Mouse (Mus musculus) liver, adult 2 months (tissue): ENCODE measurements around the gene Gpc3.

Source experiments
- CTCF ChIP-seq: fragments of 200-500 bp; IDR thresholded peaks from 2 replicates; pipeline ENCODE4 v1.5.1; 2011; ENCODE audit warnings: low read depth, low read length, control low read depth
- POLR2A ChIP-seq: fragments of 200-500 bp; IDR thresholded peaks from 2 replicates; pipeline ENCODE4 v1.6.1; 2011; ENCODE audit warnings: low read length, control low read depth; ENCODE audit not compliant: insufficient read depth; ENCODE audit errors: extremely low read depth

- TF ChIP-seq CTCF (no peak), POLR2A (no peak)
Observed at GRCm38 (mm10) chrX:52617813-52618212, 4.1 kb upstream of the Gpc3 start.
